Mouse (Mus musculus): ENCODE measurements around the gene Golga2.
A peak's percentile ranks its signal among the peaks of the same experiment; 100 is the strongest.

The Golga2 gene

DNA sequence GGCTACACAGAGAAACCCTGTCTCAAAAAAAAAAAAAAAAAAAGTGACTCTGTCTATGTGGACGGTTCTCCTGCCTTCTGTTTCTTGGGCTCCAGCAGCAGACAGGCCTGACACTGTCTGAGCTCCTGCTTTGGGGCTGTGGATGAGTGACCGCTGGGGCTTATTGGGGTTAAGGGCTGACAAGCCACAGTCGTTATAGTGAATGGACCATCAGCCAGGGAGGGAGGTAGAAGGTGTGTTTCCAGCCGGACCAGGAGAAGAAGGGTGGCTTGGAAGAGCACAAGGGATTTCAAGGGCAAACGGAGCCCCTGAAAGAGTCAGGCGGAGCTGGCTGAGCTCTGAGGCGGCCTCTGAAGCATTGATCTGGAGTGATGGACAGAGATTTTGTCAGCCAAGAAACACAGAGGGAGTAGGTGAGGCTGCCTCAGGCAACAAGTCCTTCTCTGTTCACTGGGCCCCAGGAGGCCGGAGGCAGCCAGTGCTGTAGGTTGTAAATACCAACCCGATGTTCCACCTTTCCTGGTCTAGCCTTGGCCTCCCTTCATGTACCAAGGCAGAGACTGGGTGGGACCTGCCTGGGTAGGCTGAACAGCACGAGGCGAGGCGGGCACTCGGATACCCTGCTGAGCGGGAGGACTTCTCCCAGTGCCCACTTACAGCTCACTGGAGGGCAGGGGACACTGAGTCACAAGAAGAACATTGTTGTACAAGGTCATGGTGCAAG, 57.6 kb downstream of the Golga2 start:
- DNase-seq = no peak

GRCm38 (mm10) chr2:32347019-32347418, 59.8 kb downstream of the Golga2 start:
- DNase-seq = no peak

GRCm38 (mm10) chr2:32348311-32348710, 61.1 kb downstream of the Golga2 start:
- no peak for DNase-seq

GRCm38 (mm10) chr2:32349625-32350255, 62.6 kb downstream of the Golga2 start:
- DNase-seq = no peak

DNA sequence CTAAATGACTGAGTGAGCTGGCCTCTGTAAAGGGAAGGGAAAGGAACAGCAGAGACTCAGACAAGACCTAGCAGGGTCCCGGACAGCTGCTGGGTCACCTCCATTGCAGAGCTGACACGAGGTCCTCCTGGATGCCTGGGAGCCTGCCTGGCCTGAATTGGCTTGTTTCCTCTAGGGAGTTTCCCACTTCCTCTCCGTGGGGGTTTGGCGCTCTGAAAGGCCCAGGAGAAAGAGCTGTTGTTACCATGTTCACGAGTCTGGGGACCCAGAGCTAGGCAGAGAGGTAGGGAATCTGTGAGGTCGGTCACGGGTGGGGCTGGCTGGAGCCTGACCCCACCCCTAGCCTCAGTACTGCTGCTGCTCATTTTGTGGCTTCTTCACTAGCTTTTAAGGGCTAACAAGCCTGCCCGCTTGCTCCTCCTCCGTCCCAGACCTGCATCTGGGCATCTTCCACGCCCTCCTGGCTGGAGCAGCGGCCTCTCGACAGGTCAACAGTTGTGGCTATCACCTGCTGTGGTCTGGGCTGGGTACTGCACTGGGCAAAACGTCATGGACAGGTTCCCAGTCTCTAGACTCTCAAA, 63.4 kb downstream of the Golga2 start:
- DNase-seq = no peak

GRCm38 (mm10) chr2:32351471-32351961, 64.3 kb downstream of the Golga2 start:
- DNase-seq = peak; percentile 57

- DNase-seq = peak; percentile 72
Measured at GRCm38 (mm10) chr2:32352151-32353006, 65.2 kb downstream of the Golga2 start, which contains the start of gene Ciz1. Gene Ciz1, plus strand, starts transcription at chr2:32352327.

DNA sequence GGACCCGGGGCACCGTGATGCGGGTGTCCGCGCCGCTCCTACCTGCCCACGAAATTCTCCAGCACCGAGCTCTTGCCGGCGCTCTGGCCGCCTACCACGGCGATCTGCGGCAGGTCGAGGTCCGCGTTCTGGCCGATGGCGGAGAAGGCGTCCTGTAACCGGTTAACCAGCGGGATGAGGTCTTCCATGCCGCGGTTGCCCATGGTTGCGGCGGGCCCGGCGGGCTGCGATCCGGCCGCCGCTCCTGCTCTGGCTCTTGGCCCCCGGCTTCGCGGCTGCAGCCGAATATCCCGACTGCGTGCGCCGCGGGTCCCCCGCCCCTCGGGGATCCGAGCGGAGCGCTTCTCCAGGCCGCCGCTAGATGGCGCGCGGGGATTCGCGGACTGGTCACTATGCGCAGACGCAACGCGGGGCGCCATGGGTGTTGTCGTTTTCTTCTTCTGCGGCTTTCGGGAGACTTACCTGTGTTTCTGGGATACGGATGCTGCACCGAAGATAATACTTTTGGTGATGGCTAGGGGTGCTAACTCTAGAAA, 65.9 kb downstream of the Golga2 start, which contains the start of gene Dnm1:
Dnm1 (minus strand) TSS at position 332 of the 536 bp plus-strand sequence.
- DNase-seq = peak; percentile 92

DNA sequence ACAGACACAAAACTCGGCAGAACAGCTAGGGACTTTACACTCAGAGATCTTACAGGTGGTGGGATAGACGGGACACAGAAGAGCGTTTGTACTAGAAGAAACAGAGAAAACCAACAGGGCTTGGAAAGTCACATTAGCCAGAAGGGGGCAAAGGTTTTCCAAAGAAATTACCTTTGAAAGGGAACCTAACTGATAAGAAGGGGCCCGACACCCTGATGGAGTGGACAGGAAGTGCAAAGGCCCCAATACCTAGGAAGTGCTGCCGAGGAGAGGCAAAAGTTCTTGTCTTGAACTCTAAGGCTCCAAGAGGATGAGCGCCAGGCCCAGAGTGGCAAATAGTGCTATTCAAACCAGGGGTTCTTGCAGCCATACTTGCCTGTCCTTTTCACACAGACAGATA, 66.7 kb downstream of the Golga2 start:
- DNase-seq = no peak

- DNase-seq = no peak
Measured at GRCm38 (mm10) chr2:32354336-32354895, 67.2 kb downstream of the Golga2 start.

DNA sequence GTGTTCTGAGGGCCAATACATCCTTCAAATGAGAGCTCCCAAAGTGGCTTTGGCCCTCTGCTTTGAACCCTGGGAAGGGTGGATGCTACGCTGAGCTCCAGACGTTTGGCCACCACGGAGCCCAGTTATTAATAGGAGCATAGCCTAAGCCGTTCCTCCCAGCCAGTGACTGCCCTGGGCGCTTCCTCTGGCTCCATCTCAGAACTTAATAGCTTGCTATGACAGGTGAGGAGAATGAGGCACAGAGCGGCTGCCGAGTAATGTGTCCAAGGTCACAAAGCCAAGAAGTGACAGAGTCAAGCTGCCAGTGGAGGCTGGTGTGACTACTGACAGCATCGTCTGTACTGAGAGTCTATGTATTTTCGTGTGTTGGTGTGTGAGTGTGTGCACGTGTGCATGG, 69.0 kb downstream of the Golga2 start:
- no peak for DNase-seq

All from right cerebral cortex, postnatal 14 days (tissue).